Mouse (Mus musculus) small intestine, adult 2 months (tissue): ENCODE data around the gene Calcoco1. TPM values are rescaled to one million over a fixed set of nuclear protein-coding genes. Genes with fewer than 3 reads are reported as not detected.
"Not testable (repeated sequence)": the region's sequence is repeated elsewhere in the genome, so short reads cannot be mapped to it uniquely, and the experiment has no call there.

Experiments
- H3K27ac ChIP-seq: fragments of 200-500 bp; 2 replicates; pipeline ENCODE4 v1.5.1; 2012; ENCODE audit warnings: low read depth, low read length, control low read depth, inconsistent platforms; ENCODE audit not compliant: insufficient read depth
- H3K27me3 ChIP-seq: fragments of 200-500 bp; 2 replicates; pipeline ENCODE4 v1.6.1; 2012; ENCODE audit warnings: mild to moderate bottlenecking, moderate library complexity, low read length, inconsistent platforms; ENCODE audit not compliant: control insufficient read depth, insufficient read depth
- H3K36me3 ChIP-seq: fragments of 200-500 bp; 2 replicates; pipeline ENCODE4 v1.6.1; 2012; ENCODE audit warnings: mild to moderate bottlenecking, low read length, control low read depth, inconsistent platforms; ENCODE audit not compliant: control insufficient read depth, insufficient read depth
- H3K4me1 ChIP-seq: fragments of 200-500 bp; 2 replicates; pipeline ENCODE4 v1.6.1; 2012; ENCODE audit warnings: low read length, inconsistent platforms, mixed read lengths; ENCODE audit not compliant: control insufficient read depth, insufficient read depth, insufficient read length
- H3K4me3 ChIP-seq: fragments of 200-500 bp; 2 replicates; pipeline ENCODE4 v1.5.1; 2012; ENCODE audit warnings: low read depth, mild to moderate bottlenecking, control low read depth, inconsistent platforms, low read length, moderate library complexity
- CTCF ChIP-seq: fragments of 200-500 bp; IDR thresholded peaks from 2 replicates; pipeline ENCODE4 v1.5.1; 2012; ENCODE audit warnings: low read depth, mild to moderate bottlenecking, control low read depth, inconsistent platforms, low read length, moderate library complexity, mixed read lengths; ENCODE audit not compliant: insufficient replicate concordance, insufficient read length; ENCODE audit errors: extremely low read depth
- POLR2A ChIP-seq: fragments of 200-500 bp; IDR thresholded peaks from 2 replicates; pipeline ENCODE4 v1.6.1; 2012; ENCODE audit warnings: low read depth, mild to moderate bottlenecking, control low read depth, inconsistent platforms, low read length, moderate library complexity
- WGBS: fragments of 180-500 bp; shearing (Covaris S2); methylation state at CpG from one replicate; pipeline ENCODE4 v1.1.7; 2018; 5-methylcytosine and 5-hydroxymethylcytosine counted together
- polyA plus RNA-seq: library from polyadenylated mRNA; depleted of rRNA; stranded (reverse); fragments of >200 nt; gene quantifications from 2 replicates; pipeline ENCODE4 v1.2.3, GENCODE M21; 2012; rRNA removed

Gene Calcoco1
- polyA plus RNA-seq, 1 experiment = 15.6 TPM

GRCm38 (mm10) chr15:102670767-102671575 is 51.0 kb downstream of the Calcoco1 start:
- H3K4me3 ChIP-seq = peak overlapping the region; percentile 79
- H3K27ac ChIP-seq = peak overlapping the region; percentile 75
- H3K4me1 ChIP-seq = peaks cover 9% of the 10 kb centered on the region
- peaks cover 13% of the 10 kb centered on the region; the same call in 1 of the 2 replicates for H3K36me3 ChIP-seq
- H3K27me3 ChIP-seq = peaks cover 6% of the 10 kb centered on the region
- TF ChIP-seq POLR2A (peak; percentile 66; the same call in 1 of the 2 replicates), CTCF (peak; percentile 100)
- WGBS = under 1% methylated on average over 53 of the region's 53 CpGs

DNA sequence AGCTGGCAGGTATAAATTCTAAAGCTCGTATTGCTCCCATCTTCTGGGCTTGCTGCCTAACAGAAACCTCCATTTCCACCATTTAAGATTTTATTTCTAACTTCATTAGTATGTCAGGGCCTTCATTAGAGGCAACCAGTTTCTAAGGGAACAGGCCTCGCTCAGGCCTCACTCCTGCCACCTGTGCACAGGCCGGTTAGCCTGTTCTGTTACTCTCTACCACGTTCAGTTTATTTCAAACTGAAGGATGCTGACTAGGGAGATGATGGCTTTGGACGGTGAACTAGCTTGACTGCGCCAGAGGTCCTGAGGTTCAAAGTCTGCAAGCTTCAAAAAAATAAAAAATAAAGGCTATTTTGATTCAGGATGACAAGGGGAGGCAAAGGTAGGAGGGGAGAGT is 51.7 kb downstream of the Calcoco1 start:
- 2% methylated on average over 6 of the region's 6 CpGs for WGBS
- TF ChIP-seq POLR2A = no peak
- TF ChIP-seq CTCF = no peak
- Histone ChIP-seq H3K27me3 (peaks cover 6% of the 10 kb centered on the region), H3K4me3 (peak overlapping the region; percentile 79), H3K36me3 (peaks cover 16% of the 10 kb centered on the region), H3K27ac (peak overlapping the region; percentile 75), H3K4me1 (peaks cover 9% of the 10 kb centered on the region)

DNA sequence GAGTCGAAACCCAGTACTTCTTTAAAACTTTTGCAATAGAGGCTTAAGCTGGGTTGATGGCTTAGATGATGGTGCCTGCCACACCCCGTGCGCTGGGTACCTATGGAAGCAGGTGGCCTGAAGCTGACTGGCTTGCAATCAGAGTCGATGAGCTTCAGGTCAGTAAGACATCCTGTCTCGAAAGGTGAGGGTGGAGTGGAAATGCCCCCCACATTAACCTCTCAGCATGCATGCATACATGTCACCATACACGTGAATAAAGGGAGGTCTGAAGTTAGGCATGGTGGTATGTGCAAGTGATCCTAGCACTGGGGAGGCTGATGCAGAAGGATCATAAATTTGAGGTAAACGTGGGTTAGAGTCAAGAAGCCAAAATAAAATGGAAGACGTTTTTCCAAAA is 52.4 kb downstream of the Calcoco1 start:
- Histone ChIP-seq H3K36me3 (peaks cover 23% of the 10 kb centered on the region), H3K27ac (no peak overlapping the region), H3K4me3 (no peak overlapping the region), H3K27me3 (peaks cover 6% of the 10 kb centered on the region), H3K4me1 (peaks cover 9% of the 10 kb centered on the region)
- WGBS = 60% methylated on average over 8 of the region's 8 CpGs
- TF ChIP-seq POLR2A (no peak), CTCF (no peak)

DNA sequence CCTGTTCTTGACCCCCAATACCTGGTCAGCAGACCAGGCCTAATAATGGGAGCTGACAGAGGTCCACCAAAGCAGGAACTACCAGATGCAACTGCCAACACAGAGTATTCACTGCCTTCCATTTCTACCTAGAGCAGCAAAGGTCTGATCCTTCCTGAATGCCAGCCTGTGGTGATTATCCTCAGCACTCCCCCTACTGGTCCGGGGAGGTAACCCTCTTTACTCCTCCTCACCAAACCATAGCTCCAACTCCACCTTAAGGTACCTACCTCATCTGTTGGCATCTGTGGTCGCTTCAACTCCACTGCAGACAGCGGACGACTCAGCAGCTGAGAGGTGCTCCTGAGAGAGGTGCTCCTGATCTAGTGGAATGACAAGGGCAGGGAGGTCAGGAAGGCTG is 56.5 kb downstream of the Calcoco1 start:
- H3K36me3 ChIP-seq = peaks cover 50% of the 10 kb centered on the region

DNA sequence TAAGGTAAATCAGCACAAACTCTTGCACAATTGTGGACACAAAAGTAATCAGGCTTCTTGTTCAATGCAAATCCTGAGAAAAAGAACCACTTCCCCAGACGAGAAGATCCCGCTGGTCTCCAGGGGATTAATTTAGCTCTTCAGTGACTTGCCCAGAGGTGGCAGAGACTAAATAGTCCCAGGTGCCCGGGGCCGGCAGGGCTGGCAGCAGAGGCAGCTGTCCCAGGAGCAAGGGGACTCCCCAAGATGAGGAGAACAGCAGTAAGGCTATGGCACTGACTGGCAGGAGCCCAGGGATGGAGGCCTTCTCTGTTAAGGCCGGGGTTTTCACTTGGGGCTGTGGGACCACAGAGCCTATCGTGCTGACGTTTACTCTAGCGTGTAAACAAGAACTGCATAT is 58.2 kb downstream of the Calcoco1 start:
- Histone ChIP-seq H3K27me3 (no peaks in the 10 kb centered on the region), H3K4me1 (no peaks in the 10 kb centered on the region; the same call in 1 of the 2 replicates), H3K4me3 (no peak overlapping the region), H3K36me3 (peaks cover 52% of the 10 kb centered on the region), H3K27ac (no peak overlapping the region)
- 86% methylated on average over 8 of the region's 8 CpGs for WGBS
- TF ChIP-seq POLR2A (no peak), CTCF (no peak)

More for the DNA sequence above, 56.5 kb downstream of the Calcoco1 start:
- Histone ChIP-seq H3K27ac (no peak overlapping the region), H3K4me1 (0 out of 2 replicates have a peak, but pooled peaks cover 3% of the 10 kb centered on the region), H3K4me3 (no peak overlapping the region), H3K27me3 (no peaks in the 10 kb centered on the region)
- TF ChIP-seq POLR2A (no peak), CTCF (peak; percentile 70; the same call in 1 of the 2 replicates)
- whole genome bisulfite sequencing = 24% methylated on average over 4 of the region's 4 CpGs

DNA sequence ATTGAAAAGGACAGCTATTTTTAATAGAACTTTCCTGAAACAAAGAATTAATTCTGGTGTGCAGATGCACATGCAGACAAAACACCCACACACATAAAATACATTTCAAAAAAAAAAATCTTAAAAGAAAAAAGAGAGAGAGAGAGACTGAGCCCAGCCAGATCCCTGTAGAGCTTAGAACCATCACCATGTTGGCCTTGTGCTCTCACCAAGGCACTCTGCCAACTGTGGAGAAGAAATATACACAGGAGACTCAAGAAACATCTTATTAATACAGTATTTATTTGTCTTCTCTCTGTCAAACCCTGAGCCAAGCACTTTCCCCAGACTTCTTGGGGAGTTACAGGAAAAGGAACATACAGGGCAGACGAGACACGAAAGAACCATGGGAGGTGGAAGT is 59.4 kb downstream of the Calcoco1 start:
- H3K27ac ChIP-seq, H3K4me3 ChIP-seq, H3K4me1 ChIP-seq, H3K27me3 ChIP-seq: not testable (repeated sequence)
- 50% methylated on average over 1 of the region's 2 CpGs for WGBS
- H3K36me3 ChIP-seq = peaks cover 52% of the 10 kb centered on the region

GRCm38 (mm10) chr15:102657926-102658381 is 64.0 kb downstream of the Calcoco1 start:
- Histone ChIP-seq H3K27ac (peak overlapping the region; percentile 31; the same call in 1 of the 2 replicates), H3K4me3 (no peak overlapping the region), H3K27me3 (no peaks in the 10 kb centered on the region), H3K36me3 (peaks cover 16% of the 10 kb centered on the region), H3K4me1 (no peaks in the 10 kb centered on the region; the same call in 1 of the 2 replicates)
- WGBS = 37% methylated on average over 3 of the region's 3 CpGs
- TF ChIP-seq POLR2A (no peak), CTCF (no peak)

Other genes starting within 250 kb of the Calcoco1 start
- gene Gm10337, start 218.5 kb downstream of the Calcoco1 start, polyA plus RNA-seq = not detected in 2 replicates
- 1.4 and 2.1 TPM in 2 replicates for gene Map3k12, start 205.1 kb downstream of the Calcoco1 start, polyA plus RNA-seq
- gene Tarbp2, start 204.0 kb downstream of the Calcoco1 start, polyA plus RNA-seq = 43.2 and 71.1 TPM in 2 replicates
- 2.3 and 2.7 TPM in 2 replicates for gene Npff, start 197.2 kb downstream of the Calcoco1 start, polyA plus RNA-seq
- gene Gm28047, start 97.1 kb downstream of the Calcoco1 start, polyA plus RNA-seq = not detected in 2 replicates
- 20.4 and 38.6 TPM in 2 replicates for gene Atf7, start 96.7 kb downstream of the Calcoco1 start, polyA plus RNA-seq
- 110 and 295 TPM in 2 replicates for gene Atp5g2, start 49.8 kb downstream of the Calcoco1 start, polyA plus RNA-seq
- not detected in 2 replicates for gene Hoxc13, start 198.9 kb upstream of the Calcoco1 start, polyA plus RNA-seq
- not detected in 2 replicates for gene Hoxc12, start 214.6 kb upstream of the Calcoco1 start, polyA plus RNA-seq
- not detected in 2 replicates for gene Hoxc11, start 232.2 kb upstream of the Calcoco1 start, polyA plus RNA-seq
- not detected in 2 replicates for gene Hoxc10, start 244.6 kb upstream of the Calcoco1 start, polyA plus RNA-seq
- 0.28 and 1.7 TPM in 2 replicates for gene Hoxc5, start 245.3 kb upstream of the Calcoco1 start, polyA plus RNA-seq